Mouse (Mus musculus) adrenal gland, postnatal 4 days (tissue): ENCODE measurements around the gene Olfr1532-ps1. TPM values are rescaled to one million over a fixed set of nuclear protein-coding genes. Genes with fewer than 3 reads are reported as not detected.
"Not testable (repeated sequence)": the region's sequence is repeated elsewhere in the genome, so short reads cannot be mapped to it uniquely, and the experiment has no call there.

Experiments
- DNase-seq, 2 experiments: peaks; one replicate each; pipeline ENCODE4 v3.0.0; 2021 to 2022; ENCODE audit warnings: low spot score in 2 of 2, mixed read lengths in 2 of 2
- long read RNA-seq, 2 experiments: library from polyadenylated mRNA; stranded (forward); transcript quantifications; one replicate each; pipeline ENCODE4 v2.0.0; 2021
- total RNA-seq, 2 experiments: library from RNA; stranded (reverse); gene quantifications; 2 replicates each; pipeline ENCODE4 v1.2.3; 2021

The Olfr1532-ps1 gene
- total RNA-seq: not detected
- long read RNA-seq, experiment 1: 0 reads
- long read RNA-seq, experiment 2: 0 reads

GRCm38 (mm10) chr7:106907676-106908075 lies at the start of gene Olfr1532-ps1:
Olfr1532-ps1 (plus strand) TSS chr7:106908001.
- DNase-seq: no peak

GRCm38 (mm10) chr7:106862885-106863284 lies 44.9 kb upstream of the Olfr1532-ps1 start, which contains the start of gene Olfr704:
Olfr704 (plus strand) TSS chr7:106863185.
- DNase-seq: no peak

DNA sequence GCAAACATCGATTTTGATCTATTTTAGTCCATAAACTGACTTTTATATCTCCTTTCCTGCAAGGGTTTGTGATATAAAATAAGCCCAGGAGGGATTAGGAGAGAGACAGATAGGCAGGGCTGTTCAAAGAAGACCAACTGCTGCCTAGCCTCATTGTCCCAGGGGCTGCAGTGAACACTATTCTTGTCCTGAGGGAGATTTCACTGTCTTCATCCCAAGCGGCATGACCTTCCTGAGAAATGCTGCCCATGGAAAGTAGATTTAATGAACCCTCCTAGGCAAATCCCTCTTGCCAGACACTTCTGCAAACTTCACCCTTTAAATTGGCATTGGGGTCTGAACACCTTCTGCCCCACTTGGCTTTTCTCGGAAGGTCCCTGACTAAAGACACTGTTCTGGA lies 31.0 kb upstream of the Olfr1532-ps1 start, which contains the start of gene Olfr705:
Gene Olfr705 (minus strand): TSS at position 101 of the 400 bp plus-strand sequence.
- DNase-seq: no peak

DNA sequence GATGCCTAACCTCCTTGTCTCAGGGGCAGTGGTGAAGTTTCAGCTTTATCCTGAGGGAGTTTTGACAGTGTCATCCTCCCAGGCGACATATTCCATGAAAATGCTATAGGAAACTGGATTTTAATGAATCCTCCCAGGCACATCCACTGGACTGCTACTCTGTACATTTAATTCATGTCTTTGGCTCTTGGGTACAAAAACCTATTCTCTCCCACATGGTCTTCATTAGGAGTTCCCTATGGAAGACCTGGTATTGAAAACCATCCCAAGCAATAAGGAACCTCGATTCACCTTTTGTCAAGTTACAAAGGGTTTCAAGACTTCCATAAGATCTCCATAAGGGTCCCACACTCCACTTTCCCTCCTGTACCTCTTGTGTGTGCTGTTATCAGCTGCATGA lies 19.7 kb upstream of the Olfr1532-ps1 start, which contains the start of gene Olfr706:
Gene Olfr706 (minus strand): TSS at position 101 of the 400 bp plus-strand sequence.
- no peak for DNase-seq

DNA sequence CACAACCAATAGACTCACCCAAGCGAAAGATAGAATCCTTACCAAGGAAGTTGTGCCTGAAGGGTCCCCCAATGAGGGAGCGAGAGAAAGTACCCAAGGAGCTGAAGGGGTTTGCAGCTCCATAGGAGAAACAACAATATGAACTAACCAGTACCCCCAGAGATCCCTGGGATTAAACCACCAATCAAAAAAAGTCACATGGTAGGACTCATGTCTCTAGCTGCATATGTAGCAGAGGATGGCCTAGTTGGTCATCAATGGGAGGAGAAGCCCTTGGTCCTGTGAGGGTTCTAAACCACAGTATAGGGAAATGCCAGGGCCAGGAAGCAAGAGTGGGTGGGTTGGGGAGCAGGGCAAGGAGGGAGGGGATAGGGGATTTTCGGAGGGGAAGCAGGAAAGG lies 6.7 kb upstream of the Olfr1532-ps1 start, which contains the start of gene Olfr707:
Gene Olfr707 (minus strand): TSS at position 101 of the 400 bp plus-strand sequence.
- DNase-seq: not testable (repeated sequence)

GRCm38 (mm10) chr7:106920961-106921360 lies 13.2 kb downstream of the Olfr1532-ps1 start:
- DNase-seq: not testable (repeated sequence)

DNA sequence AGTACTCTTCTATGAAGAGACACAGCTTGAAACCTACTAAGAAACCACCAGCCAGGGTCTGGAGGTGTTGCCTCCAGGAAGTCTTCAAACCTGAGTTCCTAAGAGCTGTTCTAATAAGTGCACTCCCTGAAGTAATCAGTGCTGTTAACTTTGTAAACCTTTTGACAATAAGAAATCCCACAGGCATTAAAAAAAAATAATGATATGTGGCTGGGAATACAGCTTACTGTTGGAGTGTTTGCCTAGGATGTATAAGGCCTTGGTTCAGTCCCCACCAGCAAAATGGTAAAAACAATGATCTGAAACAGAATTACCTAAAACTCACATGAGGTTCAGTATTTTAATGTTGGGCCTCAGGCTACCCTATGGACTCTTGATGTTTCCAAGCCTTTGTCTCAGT lies 24.3 kb downstream of the Olfr1532-ps1 start, which contains the start of gene Olfr709-ps1:
Gene Olfr709-ps1 (minus strand): TSS at position 101 of the 400 bp plus-strand sequence.
- no peak for DNase-seq

DNA sequence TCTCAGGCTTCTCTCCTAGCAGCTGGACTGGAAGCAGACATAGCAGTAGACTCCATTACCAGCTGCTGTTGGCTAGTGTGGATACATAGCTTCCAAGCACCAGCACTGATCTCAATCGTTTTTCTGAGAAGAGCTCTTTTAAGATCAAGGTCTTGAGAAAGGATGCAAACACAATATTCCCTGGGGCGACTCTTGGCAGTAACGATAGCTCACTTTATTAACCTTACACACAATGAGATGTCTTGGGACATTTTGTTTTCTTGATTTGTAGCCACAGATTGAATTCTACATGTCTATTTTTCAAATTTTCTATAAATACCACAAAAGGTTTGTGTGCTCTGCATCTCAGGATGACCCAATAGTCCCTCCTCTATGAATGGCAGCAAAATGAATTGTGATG lies 40.4 kb downstream of the Olfr1532-ps1 start, which contains the start of gene Olfr710:
Gene Olfr710 (minus strand): TSS at position 101 of the 400 bp plus-strand sequence.
- DNase-seq: no peak

- DNase-seq: no peak
Measured at GRCm38 (mm10) chr7:106963837-106964236, 56.0 kb downstream of the Olfr1532-ps1 start, which contains the start of gene Olfr6. Olfr6 (minus strand) TSS chr7:106963937.

Other genes with a start within 250 kb of the Olfr1532-ps1 start
- not detected for gene Olfr693, start 227.4 kb upstream of the Olfr1532-ps1 start, total RNA-seq
- not detected for gene Olfr694, start 216.2 kb upstream of the Olfr1532-ps1 start, total RNA-seq
- not detected for gene Olfr695, start 191.6 kb upstream of the Olfr1532-ps1 start, total RNA-seq
- not detected for gene Olfr697, start 165.6 kb upstream of the Olfr1532-ps1 start, total RNA-seq
- not detected for gene Olfr698, start 152.6 kb upstream of the Olfr1532-ps1 start, total RNA-seq
- not detected for gene Olfr699, start 114.8 kb upstream of the Olfr1532-ps1 start, total RNA-seq
- gene Olfr700, start 99.2 kb upstream of the Olfr1532-ps1 start, total RNA-seq: not detected
- gene Olfr701, start 93.9 kb upstream of the Olfr1532-ps1 start, total RNA-seq: not detected
- not detected for gene Olfr702, start 74.1 kb upstream of the Olfr1532-ps1 start, total RNA-seq
- gene Olfr703, start 64.6 kb upstream of the Olfr1532-ps1 start, total RNA-seq: not detected
- not detected for gene Olfr704, start 44.8 kb upstream of the Olfr1532-ps1 start, total RNA-seq
- gene Olfr705, start 31.1 kb upstream of the Olfr1532-ps1 start, total RNA-seq: not detected
- gene Olfr706, start 19.8 kb upstream of the Olfr1532-ps1 start, total RNA-seq: not detected
- gene Olfr707, start 6.8 kb upstream of the Olfr1532-ps1 start, total RNA-seq: not detected
- gene Olfr709-ps1, start 24.2 kb downstream of the Olfr1532-ps1 start, total RNA-seq: under 1 TPM; 0.06 to 0.08 TPM
- gene Olfr710, start 40.3 kb downstream of the Olfr1532-ps1 start, total RNA-seq: not detected
- not detected for gene Olfr6, start 55.9 kb downstream of the Olfr1532-ps1 start, total RNA-seq
- gene Olfr711, start 67.5 kb downstream of the Olfr1532-ps1 start, total RNA-seq: not detected
- gene Olfr2, start 98.1 kb downstream of the Olfr1532-ps1 start, total RNA-seq: not detected
- not detected for gene Olfr713, start 123.2 kb downstream of the Olfr1532-ps1 start, total RNA-seq
- not detected for gene Olfr714, start 163.0 kb downstream of the Olfr1532-ps1 start, total RNA-seq
- gene Olfr17, start 185.2 kb downstream of the Olfr1532-ps1 start, total RNA-seq: not detected
- not detected for gene Olfr715b, start 202.4 kb downstream of the Olfr1532-ps1 start, total RNA-seq
- not detected for gene Olfr715, start 223.1 kb downstream of the Olfr1532-ps1 start, total RNA-seq
- not detected for gene Olfr716, start 230.3 kb downstream of the Olfr1532-ps1 start, total RNA-seq